Mouse (Mus musculus): ENCODE measurements around the gene E2f7. TPM values are rescaled to one million over a fixed set of nuclear protein-coding genes. Genes with fewer than 3 reads are reported as not detected.
A peak's percentile ranks its signal among the peaks of the same experiment; 100 is the strongest.

E2f7 gene
- total and polyA plus RNA-seq, 3 experiments: 4.2 to 26.4 (median 16.2) TPM

DNA sequence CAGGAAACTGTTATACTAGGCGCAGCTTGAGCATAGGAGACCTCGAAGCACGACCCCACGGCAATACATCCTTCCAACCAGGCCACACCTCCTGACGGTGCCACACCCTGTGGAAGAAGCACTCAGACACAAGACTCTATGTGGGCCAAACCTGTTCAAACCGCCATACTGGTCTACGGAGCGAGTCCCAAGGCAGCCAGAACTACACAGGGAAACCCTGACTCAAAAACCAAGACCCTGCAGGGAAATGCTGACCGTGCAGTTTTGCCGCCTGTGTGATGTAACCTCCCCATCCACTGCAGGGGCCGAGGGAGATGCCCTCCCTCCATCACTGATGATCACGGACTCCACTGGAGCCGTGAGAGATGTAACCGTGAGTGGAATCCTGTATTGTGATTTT lies 36.5 kb downstream of the E2f7 start:
- H3K79me2 ChIP-seq (ENCODE audit: control insufficient read depth, insufficient read depth, low read length, poor library complexity): no peaks in the 10 kb centered on the region
- H3K27ac ChIP-seq (ENCODE audit: control insufficient read depth, low read depth, low read length): no peak overlapping the region
- H3K36me3 ChIP-seq (ENCODE audit: control insufficient read depth in 1 of 2, insufficient read depth in 2 of 2, low read length in 2 of 2): no peaks in the 10 kb centered on the region
- H3K9me3 ChIP-seq (replicated peaks; ENCODE audit: insufficient read depth, low read length): no peaks in the 10 kb centered on the region
- no peak for DNase-seq (ENCODE audit: low read depth, low spot score)
- H3K4me3 ChIP-seq (ENCODE audit: control insufficient read depth in 1 of 2, insufficient read depth in 1 of 2, low read depth in 2 of 2, low read length in 2 of 2): no peak overlapping the region
- no peaks in the 10 kb centered on the region for H3K27me3 ChIP-seq (ENCODE audit: control insufficient read depth in 1 of 2, insufficient read depth in 2 of 2, low read length in 2 of 2)
- H3K9ac ChIP-seq (ENCODE audit: control insufficient read depth, low read depth, low read length, poor library complexity, severe bottlenecking): no peak overlapping the region
- H3K4me1 ChIP-seq (ENCODE audit: control insufficient read depth in 1 of 2, insufficient read depth in 2 of 2, low read length in 2 of 2): no peaks in the 10 kb centered on the region
- TF ChIP-seq SIN3A (IDR thresholded peaks at IDR 0.05; ENCODE audit: low read length): no peak
- no peak for TF ChIP-seq ETS1 (IDR thresholded peaks at IDR 0.05; ENCODE audit: low read depth, low read length)
- TF ChIP-seq MAFK (IDR thresholded peaks at IDR 0.05; ENCODE audit: borderline replicate concordance, low read depth, low read length): peak; percentile 87
- TF ChIP-seq KAT2A (conservative IDR thresholded peaks at IDR 0.05; ENCODE audit: low read depth, low read length): no peak
- no peak for TF ChIP-seq TCF12 (IDR thresholded peaks at IDR 0.05; ENCODE audit: low read depth, low read length)
- TF ChIP-seq USF1 (IDR thresholded peaks at IDR 0.05; ENCODE audit: low read depth, low read length): no peak
- no peak for TF ChIP-seq CHD2 (IDR thresholded peaks at IDR 0.05; ENCODE audit: low read length)

- peak; percentile 21 for DNase-seq (ENCODE audit: low read depth, low spot score)
- peak; percentile 23 to 48 (median 30); a peak in 4 of 6 replicates for TF ChIP-seq CTCF (IDR thresholded peaks at IDR 0.05 in 2 of 3, conservative IDR thresholded peaks at IDR 0.05 in 1 of 3; ENCODE audit: control insufficient read depth in 1 of 3, insufficient read depth in 1 of 3, low read depth in 2 of 3, low read length in 3 of 3, poor library complexity in 1 of 3, severe bottlenecking in 1 of 3)
- no peak for TF ChIP-seq NELFE (IDR thresholded peaks at IDR 0.05; ENCODE audit: low read depth, low read length)
- peak; percentile 23 for TF ChIP-seq SMC3 (IDR thresholded peaks at IDR 0.05; ENCODE audit: low read depth, low read length)
- no peak for TF ChIP-seq POLR2A (IDR thresholded peaks at IDR 0.05; ENCODE audit: control insufficient read depth in 1 of 2, insufficient read depth in 1 of 2, low read depth in 1 of 2, low read length in 2 of 2, poor library complexity in 1 of 2)
- peak; percentile 4 for TF ChIP-seq RAD21 (IDR thresholded peaks at IDR 0.05; ENCODE audit: low read depth, low read length)
- TF ChIP-seq GATA1 (IDR thresholded peaks at IDR 0.05; ENCODE audit: low read depth, low read length): no peak
- H3K27ac ChIP-seq (ENCODE audit: control insufficient read depth, low read depth, low read length): no peak overlapping the region
- H3K9me3 ChIP-seq (replicated peaks; ENCODE audit: insufficient read depth, low read length): no peaks in the 10 kb centered on the region
- no peaks in the 10 kb centered on the region for H3K36me3 ChIP-seq (ENCODE audit: control insufficient read depth in 1 of 2, insufficient read depth in 2 of 2, low read length in 2 of 2)
- no peaks in the 10 kb centered on the region for H3K27me3 ChIP-seq (ENCODE audit: control insufficient read depth in 1 of 2, insufficient read depth in 2 of 2, low read length in 2 of 2)
- H3K4me3 ChIP-seq (ENCODE audit: control insufficient read depth in 1 of 2, insufficient read depth in 1 of 2, low read depth in 2 of 2, low read length in 2 of 2): no peak overlapping the region
- H3K4me1 ChIP-seq (ENCODE audit: control insufficient read depth in 1 of 2, insufficient read depth in 2 of 2, low read length in 2 of 2): no peaks in the 10 kb centered on the region
- no peak overlapping the region for H3K9ac ChIP-seq (ENCODE audit: control insufficient read depth, low read depth, low read length, poor library complexity, severe bottlenecking)
- no peaks in the 10 kb centered on the region for H3K79me2 ChIP-seq (ENCODE audit: control insufficient read depth, insufficient read depth, low read length, poor library complexity)
These were observed 37.4 kb downstream of the E2f7 start for GRCm38 (mm10) chr10:110782655-110783054.

- TF ChIP-seq ZNF384 (IDR thresholded peaks at IDR 0.05; ENCODE audit: low read depth, low read length): no peak
- H3K79me2 ChIP-seq (ENCODE audit: control insufficient read depth, insufficient read depth, low read length, poor library complexity): no peaks in the 10 kb centered on the region
- H3K4me3 ChIP-seq (ENCODE audit: control insufficient read depth in 1 of 2, insufficient read depth in 1 of 2, low read depth in 2 of 2, low read length in 2 of 2): no peak overlapping the region
- H3K9me3 ChIP-seq (replicated peaks; ENCODE audit: insufficient read depth, low read length): no peaks in the 10 kb centered on the region
- no peak overlapping the region for H3K27ac ChIP-seq (ENCODE audit: control insufficient read depth, low read depth, low read length)
- no peaks in the 10 kb centered on the region; a peak in 2 of 4 replicates for H3K36me3 ChIP-seq (ENCODE audit: control insufficient read depth in 1 of 2, insufficient read depth in 2 of 2, low read length in 2 of 2)
- H3K27me3 ChIP-seq (ENCODE audit: control insufficient read depth in 1 of 2, insufficient read depth in 2 of 2, low read length in 2 of 2): no peaks in the 10 kb centered on the region
- no peak overlapping the region for H3K9ac ChIP-seq (ENCODE audit: control insufficient read depth, low read depth, low read length, poor library complexity, severe bottlenecking)
- H3K4me1 ChIP-seq (ENCODE audit: control insufficient read depth in 1 of 2, insufficient read depth in 2 of 2, low read length in 2 of 2): peaks cover 0 to 1% of the 10 kb centered on the region in 2 experiments; a peak in 1 of 4 replicates
- no peak for DNase-seq (ENCODE audit: low read depth, low spot score)
These were observed 43.0 kb downstream of the E2f7 start for GRCm38 (mm10) chr10:110788049-110788752.
